Mouse (Mus musculus) right cerebral cortex, adult 18-20 months (tissue): ENCODE measurements around the gene Arrdc5.
"Not testable (repeated sequence)": the region's sequence is repeated elsewhere in the genome, so short reads cannot be mapped to it uniquely, and the experiment has no call there.

ENCODE experiments used
- DNase-seq: peaks from one replicate; pipeline ENCODE4 v3.0.0; 2022; ENCODE audit warnings: mixed read lengths

The Arrdc5 gene

DNA sequence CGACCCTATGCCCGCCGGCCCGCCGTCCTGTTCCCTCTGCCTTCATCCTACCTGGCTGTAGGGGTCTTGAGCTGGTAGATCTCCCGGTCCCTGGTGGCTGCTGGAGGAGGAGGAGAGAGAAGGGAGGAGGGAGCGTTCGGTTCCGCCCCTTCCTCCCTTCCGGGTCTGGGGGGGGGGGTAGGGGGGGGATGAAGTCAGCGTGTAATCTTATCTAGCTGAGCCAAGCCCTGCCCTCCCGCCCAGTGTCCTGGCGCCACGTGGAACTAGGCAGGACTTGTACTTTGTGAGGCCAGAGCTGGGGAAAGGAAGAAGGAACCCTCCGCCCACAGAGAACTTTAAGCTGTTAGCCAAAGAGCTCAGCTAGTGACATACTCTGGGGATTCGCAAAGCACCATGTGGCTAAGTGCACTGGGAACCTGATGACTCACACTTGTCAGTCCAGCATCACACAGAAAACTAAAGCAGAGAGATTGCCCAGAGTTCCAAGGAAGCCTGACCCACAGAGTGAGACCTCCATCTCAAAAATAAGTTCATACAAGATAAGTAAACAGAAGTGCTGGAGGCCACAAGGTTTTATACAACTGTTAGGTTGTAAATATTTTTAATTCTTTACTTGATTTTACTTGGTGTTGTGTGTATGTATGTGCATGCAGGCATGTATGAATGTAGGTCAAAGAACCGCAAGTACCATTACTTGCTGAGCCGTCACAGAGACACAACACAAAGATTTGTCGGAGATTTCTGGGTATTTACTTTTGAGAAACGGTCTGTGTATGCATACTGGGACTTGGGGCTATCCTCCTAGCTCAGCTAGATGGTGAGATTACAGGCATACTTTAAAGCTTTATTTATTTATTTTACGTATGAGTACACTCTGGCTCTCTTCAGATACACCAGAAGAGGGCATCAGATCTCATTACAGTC is 23.2 kb downstream of the Arrdc5 start, which contains the start of gene Ticam1:
Gene Ticam1 (minus strand): TSS at position 144 of the 924 bp plus-strand sequence.
- DNase-seq: peak; percentile 89

DNA sequence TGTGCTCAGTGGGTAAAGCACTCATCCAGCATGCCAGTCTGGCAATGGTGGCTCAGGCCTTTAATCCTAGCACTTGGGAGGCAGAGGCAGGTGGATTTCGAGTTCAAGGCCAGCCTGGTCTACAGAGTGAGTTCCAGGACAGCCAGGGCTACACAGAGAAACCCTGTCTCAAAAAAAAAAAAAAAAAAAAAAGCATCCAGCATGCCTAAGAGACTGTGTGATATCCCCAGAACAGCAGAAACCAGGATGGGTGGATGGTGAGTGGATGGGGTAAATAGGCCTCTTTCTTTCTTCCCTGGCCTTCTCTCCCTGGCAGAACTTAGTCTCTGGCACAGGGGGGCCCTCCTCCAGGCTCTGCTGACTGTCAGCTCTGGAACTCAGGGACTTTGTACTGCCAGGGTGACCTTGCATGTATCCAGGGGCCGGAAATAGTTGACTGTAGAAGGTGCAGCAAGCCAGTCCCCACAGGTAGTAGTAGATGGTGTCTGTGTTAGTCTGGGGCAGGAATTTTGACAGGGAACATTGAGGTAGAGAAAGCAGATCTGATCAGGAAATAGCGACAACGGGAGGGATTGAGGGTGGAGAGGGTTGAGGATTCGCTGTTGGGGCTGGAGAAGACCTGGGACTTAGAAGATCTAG is 24.1 kb downstream of the Arrdc5 start:
- DNase-seq: no peak

GRCm38 (mm10) chr17:56273986-56274385 is 26.1 kb downstream of the Arrdc5 start:
- DNase-seq: no peak

DNA sequence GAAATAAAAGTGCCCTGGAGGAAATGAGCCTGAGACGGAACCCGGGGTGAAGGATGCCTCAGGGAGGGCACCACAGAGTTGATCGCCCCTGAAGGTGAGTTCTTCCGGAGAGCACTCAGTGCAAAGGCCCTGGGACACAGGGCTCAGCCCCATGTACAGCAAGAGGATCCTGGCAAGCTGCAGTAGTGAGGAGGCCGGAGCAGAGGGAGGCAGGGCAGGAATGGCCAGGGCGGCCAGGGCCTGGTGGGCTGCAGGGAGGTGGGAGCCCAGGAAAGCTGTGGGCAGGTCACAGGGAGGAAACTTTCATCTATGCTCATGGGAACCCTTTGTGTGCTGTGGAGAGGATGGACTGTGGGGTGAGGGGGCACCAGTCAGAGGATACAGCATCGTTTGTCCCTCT is 26.6 kb downstream of the Arrdc5 start:
- DNase-seq: no peak

- no peak for DNase-seq
Observed at GRCm38 (mm10) chr17:56272644-56273043, 27.4 kb downstream of the Arrdc5 start.

DNA sequence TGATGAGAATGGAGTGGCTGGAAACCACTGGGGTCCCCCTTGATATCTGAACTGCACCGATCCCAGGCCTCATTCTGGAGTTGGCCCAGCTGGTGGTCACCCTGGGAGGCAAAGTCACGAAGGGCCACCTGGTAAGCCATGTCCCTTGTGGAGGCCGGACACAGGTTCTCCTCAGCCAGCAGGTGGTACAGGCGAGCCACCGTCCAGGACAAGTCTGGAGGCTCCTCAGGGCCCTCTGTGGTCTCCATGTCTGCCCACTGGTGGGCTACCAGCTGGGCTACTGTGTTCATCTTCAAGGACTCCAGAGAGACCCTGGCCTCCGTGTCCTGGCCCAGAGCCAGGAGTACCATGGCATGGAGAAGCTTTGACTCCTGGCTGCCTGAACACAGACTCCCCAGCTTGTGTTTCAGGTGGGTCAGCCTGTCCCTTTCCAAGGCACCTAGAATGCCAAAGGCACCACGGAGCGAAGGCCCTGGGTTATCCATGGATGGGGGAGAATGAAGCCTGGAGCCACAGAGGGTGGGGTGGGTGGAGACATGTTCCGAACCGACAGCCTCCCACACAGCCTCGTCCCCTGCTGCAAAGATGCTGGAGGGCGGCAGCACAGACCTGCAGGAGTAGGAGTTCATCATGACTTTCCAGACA is 28.4 kb downstream of the Arrdc5 start:
- DNase-seq: no peak

DNA sequence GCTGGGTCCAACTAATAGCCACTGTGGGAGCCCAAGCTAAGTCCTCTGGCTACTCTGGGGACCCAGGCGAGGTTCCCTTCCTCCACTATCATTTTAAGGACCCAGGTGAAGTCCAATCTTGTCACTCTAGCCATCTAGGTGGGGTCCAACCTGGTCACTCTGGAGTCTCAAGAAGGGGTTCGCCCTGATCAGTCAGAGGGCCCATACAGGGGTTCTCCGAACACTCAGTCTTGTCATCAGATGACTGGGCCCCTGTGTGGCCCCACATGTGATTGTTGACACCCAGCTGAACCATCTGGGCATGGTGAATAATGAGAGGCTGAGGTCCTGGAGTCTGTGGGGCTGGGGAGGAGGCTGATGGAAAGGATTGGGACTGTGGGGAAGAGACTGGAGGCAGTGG is 30.3 kb downstream of the Arrdc5 start:
- no peak for DNase-seq

GRCm38 (mm10) chr17:56269153-56269630 is 30.9 kb downstream of the Arrdc5 start:
- DNase-seq: peak; percentile 81

DNA sequence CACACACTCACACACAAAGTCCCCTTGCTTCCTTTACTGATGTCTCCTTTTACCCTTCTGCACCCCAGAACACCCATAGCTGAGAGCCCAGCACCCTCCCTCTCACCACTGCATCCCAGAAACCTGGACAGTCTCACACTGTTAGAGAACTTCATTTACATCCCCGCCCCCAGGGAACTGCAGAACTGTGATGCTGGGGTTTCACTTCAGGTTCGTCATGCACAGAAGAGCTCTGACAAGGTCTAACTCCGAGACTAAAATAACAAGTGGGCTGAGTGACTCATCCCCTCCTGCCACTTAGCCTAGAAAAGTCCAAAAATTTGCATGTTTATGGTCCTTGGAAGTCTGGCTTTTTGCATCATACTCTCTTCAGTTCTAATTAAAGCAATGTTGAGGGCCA is 33.8 kb downstream of the Arrdc5 start:
- peak; percentile 91 for DNase-seq

DNA sequence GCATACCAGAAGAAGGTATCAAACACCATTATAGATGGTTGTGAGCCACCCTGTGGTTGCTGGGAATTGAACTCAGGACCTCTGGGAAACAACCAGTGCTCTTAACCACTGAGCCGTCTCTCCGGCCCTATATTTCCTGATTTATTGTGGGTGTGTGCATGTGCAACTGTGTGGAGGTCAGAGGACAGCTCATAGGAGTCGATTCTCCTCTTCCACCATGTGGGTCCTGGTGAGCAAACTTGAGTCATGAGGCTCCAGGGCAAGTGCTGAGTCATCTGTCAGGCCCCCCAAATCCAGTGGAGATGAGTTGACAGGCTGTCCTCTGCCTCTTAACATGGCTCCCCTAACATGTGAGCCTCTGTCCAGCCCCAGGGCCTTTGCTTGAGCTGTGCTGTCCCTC is 34.2 kb downstream of the Arrdc5 start:
- no peak for DNase-seq

DNA sequence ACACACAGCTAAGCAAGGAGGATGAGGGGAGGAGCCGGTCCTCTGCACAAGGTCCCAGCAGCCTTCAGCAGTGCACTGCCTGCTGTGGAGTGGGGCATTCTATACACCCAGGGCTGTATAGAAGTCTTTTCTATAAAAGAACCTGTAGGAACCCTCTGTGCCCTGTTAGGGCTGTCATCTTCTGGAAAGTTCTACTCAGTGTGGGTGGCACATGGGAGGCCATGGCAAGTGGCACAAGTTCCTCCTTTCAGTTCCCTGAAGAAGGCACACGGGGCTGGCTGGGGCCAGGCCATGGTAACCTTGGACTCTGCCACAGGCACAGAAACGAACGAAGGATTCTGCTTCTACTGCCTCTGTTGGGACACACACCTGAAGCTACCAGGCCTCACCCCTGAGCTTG is 35.1 kb downstream of the Arrdc5 start:
- DNase-seq: no peak

GRCm38 (mm10) chr17:56264020-56264419 is 36.1 kb downstream of the Arrdc5 start:
- peak; percentile 84 for DNase-seq

DNA sequence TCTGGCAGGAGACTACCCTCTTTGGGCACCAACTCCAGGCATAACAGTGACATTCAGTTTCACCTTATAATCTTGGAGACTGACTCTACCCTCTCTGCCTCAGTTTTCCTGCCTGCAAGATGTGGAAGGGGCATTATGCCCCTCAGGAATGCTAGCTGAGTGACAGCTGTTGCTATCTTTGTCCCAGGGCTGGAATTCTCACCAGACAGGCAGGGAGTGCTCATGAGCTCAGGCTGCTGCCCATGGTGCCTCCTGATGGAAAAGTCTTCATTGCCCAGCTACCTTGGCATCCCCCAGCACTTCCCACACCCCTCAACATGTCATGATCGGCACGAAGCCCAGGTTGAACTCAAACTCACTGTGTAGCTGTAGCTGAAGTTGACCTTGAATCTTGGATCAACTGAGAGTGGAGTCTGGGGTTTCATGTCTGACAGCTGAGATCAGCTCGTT is 37.4 kb downstream of the Arrdc5 start:
- DNase-seq: no peak

- no peak for DNase-seq
Observed at GRCm38 (mm10) chr17:56261166-56261565, 38.9 kb downstream of the Arrdc5 start.

- no peak for DNase-seq
Observed at GRCm38 (mm10) chr17:56259301-56260037, 40.6 kb downstream of the Arrdc5 start.

DNA sequence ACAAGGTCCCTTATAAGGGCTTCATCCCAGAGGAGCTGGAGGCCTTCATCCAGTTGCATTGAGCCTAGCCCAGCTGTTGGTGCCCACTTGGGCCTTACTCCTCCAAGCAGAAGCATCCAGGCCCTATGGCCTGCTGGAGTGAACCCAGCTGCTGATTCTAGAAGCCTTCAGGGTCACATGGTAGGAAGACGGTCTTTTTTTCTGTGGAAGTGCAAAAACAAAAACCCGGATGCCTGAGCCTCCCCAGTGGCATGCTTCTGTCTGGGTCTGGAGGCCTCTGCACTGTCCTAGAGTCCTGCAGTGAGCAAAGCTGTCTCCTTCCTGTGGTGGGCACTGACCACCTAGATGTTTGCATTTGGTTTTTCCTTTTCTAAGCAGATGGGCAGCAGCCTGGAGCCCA is 41.3 kb downstream of the Arrdc5 start:
- DNase-seq: not testable (repeated sequence)

DNA sequence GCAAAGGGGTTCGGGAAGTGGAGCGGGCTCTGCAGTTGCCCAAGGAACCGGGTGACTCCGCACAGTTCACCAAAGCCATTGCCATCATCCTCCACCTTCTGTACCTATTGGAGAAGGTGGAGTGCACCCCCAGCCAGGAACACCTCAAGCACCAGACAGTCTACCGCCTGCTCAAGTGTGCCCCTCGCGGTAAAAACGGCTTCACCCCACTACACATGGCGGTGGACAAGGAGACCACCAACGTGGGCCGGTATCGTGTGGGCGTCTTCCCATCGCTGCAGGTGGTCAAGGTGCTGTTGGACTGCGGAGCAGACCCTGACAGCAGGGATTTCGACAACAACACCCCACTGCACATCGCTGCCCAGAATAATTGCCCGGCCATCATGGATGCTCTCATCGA is 41.8 kb downstream of the Arrdc5 start:
- DNase-seq: not testable (repeated sequence)

DNA sequence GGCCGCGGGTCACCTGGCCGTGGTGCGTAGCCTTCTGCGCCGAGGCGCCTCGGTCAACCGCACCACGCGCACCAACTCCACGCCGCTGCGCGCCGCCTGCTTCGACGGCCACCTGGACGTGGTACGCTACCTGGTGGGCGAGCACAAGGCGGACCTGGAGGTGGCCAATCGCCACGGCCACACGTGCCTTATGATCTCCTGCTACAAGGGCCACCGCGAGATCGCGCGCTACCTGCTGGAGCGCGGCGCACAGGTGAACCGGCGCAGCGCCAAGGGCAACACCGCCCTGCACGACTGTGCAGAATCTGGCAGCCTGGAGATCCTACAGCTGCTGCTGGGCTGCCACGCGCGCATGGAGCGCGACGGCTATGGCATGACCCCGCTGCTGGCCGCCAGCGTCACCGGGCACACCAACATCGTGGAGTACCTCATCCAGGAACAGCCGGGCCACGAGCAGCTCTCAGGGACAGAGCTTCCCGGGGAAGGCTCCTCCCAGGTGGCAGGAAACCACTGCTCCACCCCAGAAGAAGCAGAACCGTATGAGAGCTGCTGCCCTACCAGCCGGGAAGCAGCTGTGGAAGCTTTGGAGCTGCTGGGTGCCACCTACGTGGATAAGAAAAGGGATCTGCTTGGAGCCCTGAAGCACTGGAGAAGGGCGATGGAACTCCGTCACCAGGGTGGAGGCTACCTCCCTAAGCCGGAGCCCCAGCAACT is 42.7 kb downstream of the Arrdc5 start:
- no peak for DNase-seq

GRCm38 (mm10) chr17:56256239-56256881 is 43.7 kb downstream of the Arrdc5 start, which contains the start of gene Fem1a:
TSS of gene Fem1a (plus strand) at chr17:56256810.
- DNase-seq: peak; percentile 98

GRCm38 (mm10) chr17:56255863-56256238 is 44.2 kb downstream of the Arrdc5 start:
- DNase-seq: peak; percentile 100

- peak; percentile 65 for DNase-seq
Observed at GRCm38 (mm10) chr17:56255429-56255828, 44.7 kb downstream of the Arrdc5 start.
